Comparison of ENCODE assay signal across 8 mouse cellular contexts in the genomic region with DNA sequence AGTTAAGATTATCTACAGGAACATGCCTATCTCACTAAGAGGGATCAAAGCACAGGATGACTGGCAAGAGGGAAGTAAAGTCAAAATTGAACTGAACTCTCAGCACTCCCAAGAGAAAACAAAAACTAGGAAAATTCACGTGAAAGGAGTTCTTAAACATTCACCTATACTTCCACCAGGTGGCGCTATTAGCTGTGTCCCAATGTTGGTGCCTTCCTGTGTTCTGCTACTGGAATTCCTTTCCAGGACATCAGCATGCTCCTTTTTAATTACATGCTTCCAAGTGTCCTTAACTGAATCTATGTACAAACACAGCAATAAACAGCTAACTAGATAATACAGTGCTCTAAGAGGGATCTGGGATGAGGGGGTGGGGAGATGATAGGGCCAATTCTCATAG. TPM values are rescaled to one million over a fixed set of nuclear protein-coding genes. Genes with fewer than 3 reads are reported as not detected.
DNase-seq lines count a peak whose midpoint lies in the region; ATAC-seq lines count a peak whose summit lies in the region.

No protein-coding gene starts in this region.

- WGBS in heart, embryonic 16.5 days, result 4% methylated on average over 2 of the region's 2 CpGs

- no peaks in the 10 kb centered on the region for H3K9me3 ChIP-seq in heart, embryonic 16.5 days (replicated peaks; ENCODE audit: control insufficient read depth, low read length)

- H3K27ac ChIP-seq in heart, embryonic 16.5 days (ENCODE audit: low read length), result peak overlapping the region; percentile 31

- H3K27me3 ChIP-seq in heart, embryonic 16.5 days (ENCODE audit: control insufficient read depth, insufficient read depth, low read length), result no peaks in the 10 kb centered on the region

- H3K4me1 ChIP-seq in heart, embryonic 16.5 days (ENCODE audit: control insufficient read depth, insufficient read depth, low read length), result peaks cover 13% of the 10 kb centered on the region

- H3K4me2 ChIP-seq in heart, embryonic 16.5 days (ENCODE audit: low read depth, low read length), result no peak overlapping the region

- no peak overlapping the region for H3K4me3 ChIP-seq in heart, embryonic 16.5 days (ENCODE audit: low read length)

- peak; percentile 42 for DNase-seq in ovary, postnatal 14 days (ENCODE audit: low spot score)
- DNase-seq in ovary, postnatal 10 days (ENCODE audit: low spot score), result no peak
- peak; percentile 16 for DNase-seq in T-cell, adult 2 months (ENCODE audit: low spot score)
- peak; percentile 37 to 68 for DNase-seq in cerebellum, postnatal 36 days
- DNase-seq in left cerebral cortex, adult 18-20 months (ENCODE audit: low spot score in 2 of 2), result peak; percentile 29 to 64
- no peak for DNase-seq in ovary, postnatal 36 days (ENCODE audit: low spot score)

- H3K9ac ChIP-seq in heart, embryonic 16.5 days (ENCODE audit: low read length), result no peak overlapping the region

- no peaks in the 10 kb centered on the region for H3K36me3 ChIP-seq in heart, embryonic 16.5 days (ENCODE audit: control insufficient read depth, insufficient read depth)

- ATAC-seq in heart, embryonic 16.5 days (replicated peaks; ENCODE audit: extremely low read depth, insufficient read depth, low FRiP score), result 0 out of 2 replicates have a peak, but pooled peaks have one; percentile 37
- peak; percentile 72 for ATAC-seq in megakaryocyte progenitor cell, adult 5-6 weeks (replicated peaks; ENCODE audit: poor library complexity)

RNA-seq across cellular contexts. Expression of a gene that starts 25.3 kb away (rescaled TPM):
- polyA plus RNA-seq in heart, embryonic 16.5 days (2015; fragmentation: Nextera tagmentation; extraction: Ambion mirVana), result 57.5 and 66.3 TPM in 2 replicates
- total RNA-seq in left cerebral cortex, adult 18-20 months (2021), result 10 to 100 TPM; 36.5 to 39.0 TPM
- total RNA-seq in megakaryocyte progenitor cell, adult 5-6 weeks (2015), result 46.4 and 46.7 TPM in 2 replicates
- 54.4 and 56.5 TPM in 2 replicates for total RNA-seq in megakaryocyte progenitor cell, adult 5-6 weeks (2017)

RNA-seq across cellular contexts. Expression of a gene that starts 34.0 kb away (rescaled TPM):
- polyA plus RNA-seq in heart, embryonic 16.5 days (2015; fragmentation: Nextera tagmentation; extraction: Ambion mirVana), result 0.92 and 2.2 TPM in 2 replicates
- total RNA-seq in left cerebral cortex, adult 18-20 months (2021), result under 1 TPM; 0.23 to 0.30 TPM
- total RNA-seq in megakaryocyte progenitor cell, adult 5-6 weeks (2015), result 0.94 and 1.1 TPM in 2 replicates
- total RNA-seq in megakaryocyte progenitor cell, adult 5-6 weeks (2017), result 1.7 TPM in 2 replicates

RNA-seq across cellular contexts. Expression of a gene that starts 50.3 kb away (rescaled TPM):
- polyA plus RNA-seq in heart, embryonic 16.5 days (2015; fragmentation: Nextera tagmentation; extraction: Ambion mirVana), result 9.6 and 11.2 TPM in 2 replicates
- total RNA-seq in left cerebral cortex, adult 18-20 months (2021), result 10 to 100 TPM; 24.9 to 25.1 TPM
- 0.32 TPM in 1 of 2 replicates, not detected in the other for total RNA-seq in megakaryocyte progenitor cell, adult 5-6 weeks (2015)
- not detected in 2 replicates for total RNA-seq in megakaryocyte progenitor cell, adult 5-6 weeks (2017)

Comparison
In these comparisons a context has a peak if more than half of its experiments do, and no peak if none do; other contexts are left out.
1. DNase-seq: peak in ovary, postnatal 14 days (single experiment), T-cell, adult 2 months (single experiment), cerebellum, postnatal 36 days (2 of 2) and left cerebral cortex, adult 18-20 months (2 of 2); none in ovary, postnatal 10 days (single experiment) and ovary, postnatal 36 days (single experiment).
2. RNA of a gene that starts 50.3 kb away (total RNA-seq): 24.9 to 25.1 TPM in left cerebral cortex, adult 18-20 months; 0.32 TPM in megakaryocyte progenitor cell, adult 5-6 weeks; every median in the first group is over 10 times any median in the second.